Mouse (Mus musculus): ENCODE results near the gene Tmod2. TPM values are rescaled to one million over a fixed set of nuclear protein-coding genes. Genes with fewer than 3 reads are reported as not detected.

Gene Tmod2
- polyA plus RNA-seq, 1 experiment from 2014 or later = 10.6 TPM

- H3K4me2 ChIP-seq (replicated peaks; ENCODE audit: low read depth, low read length) = no peak overlapping the region
- ATAC-seq = no peak
- no peak overlapping the region for H3K9ac ChIP-seq (replicated peaks; ENCODE audit: low read depth)
- no peaks in the 10 kb centered on the region for H3K9me3 ChIP-seq (ENCODE audit: low read length)
- no peaks in the 10 kb centered on the region for H3K27me3 ChIP-seq (replicated peaks; ENCODE audit: insufficient read depth, low read length)
- WGBS = 84% methylated on average over 7 of the region's 7 CpGs
- H3K4me1 ChIP-seq (ENCODE audit: insufficient read depth, low read depth, low read length) = no peaks in the 10 kb centered on the region
- no peak for DNase-seq (ENCODE audit: low spot score)
- TF ChIP-seq EP300 (IDR thresholded peaks at IDR 0.05) (no peak), CTCF (IDR thresholded peaks at IDR 0.05) (no peak)
- no peak overlapping the region for H3K4me3 ChIP-seq (ENCODE audit: low read depth, low read length)
- H3K27ac ChIP-seq (ENCODE audit: low read length) = no peak overlapping the region
- H3K36me3 ChIP-seq (ENCODE audit: insufficient read depth, low read length) = peaks cover 3% of the 10 kb centered on the region; the same call in 1 of the 2 replicates
These were observed 78.7 kb downstream of the Tmod2 start for GRCm38 (mm10) chr9:75532461-75532860.

DNA sequence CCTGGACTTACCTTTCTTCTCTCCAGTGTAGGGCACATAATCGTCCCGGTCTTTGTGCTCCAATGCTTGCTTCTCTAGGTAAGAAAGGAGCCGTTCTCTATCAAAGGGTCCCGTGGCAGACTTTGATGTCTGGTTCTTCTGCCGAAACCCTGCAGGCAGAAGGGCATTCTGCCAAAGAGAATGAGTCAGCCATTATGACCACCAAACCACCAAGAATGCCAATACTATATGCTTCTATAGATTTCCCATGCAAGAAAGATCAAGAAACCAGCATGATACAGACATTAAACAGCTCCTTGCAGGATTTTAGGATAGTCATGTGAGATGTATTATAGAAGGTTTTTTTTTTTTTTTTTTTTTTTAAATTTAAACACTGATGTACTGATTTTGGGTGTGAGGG is 81.8 kb downstream of the Tmod2 start:
- Histone ChIP-seq H3K27me3 (replicated peaks; ENCODE audit: insufficient read depth, low read length) (no peaks in the 10 kb centered on the region), H3K36me3 (ENCODE audit: insufficient read depth, low read length) (peaks cover 3% of the 10 kb centered on the region; the same call in 1 of the 2 replicates), H3K9me3 (ENCODE audit: low read length) (no peaks in the 10 kb centered on the region), H3K9ac (replicated peaks; ENCODE audit: low read depth) (no peak overlapping the region), H3K4me1 (ENCODE audit: insufficient read depth, low read depth, low read length) (no peaks in the 10 kb centered on the region), H3K27ac (ENCODE audit: low read length) (no peak overlapping the region), H3K4me2 (replicated peaks; ENCODE audit: low read depth, low read length) (no peak overlapping the region), H3K4me3 (ENCODE audit: low read depth, low read length) (no peak overlapping the region)
- ATAC-seq = no peak
- DNase-seq (ENCODE audit: low spot score) = no peak
- no peak for TF ChIP-seq EP300 (IDR thresholded peaks at IDR 0.05)
- 65% methylated on average over 5 of the region's 5 CpGs for WGBS

DNA sequence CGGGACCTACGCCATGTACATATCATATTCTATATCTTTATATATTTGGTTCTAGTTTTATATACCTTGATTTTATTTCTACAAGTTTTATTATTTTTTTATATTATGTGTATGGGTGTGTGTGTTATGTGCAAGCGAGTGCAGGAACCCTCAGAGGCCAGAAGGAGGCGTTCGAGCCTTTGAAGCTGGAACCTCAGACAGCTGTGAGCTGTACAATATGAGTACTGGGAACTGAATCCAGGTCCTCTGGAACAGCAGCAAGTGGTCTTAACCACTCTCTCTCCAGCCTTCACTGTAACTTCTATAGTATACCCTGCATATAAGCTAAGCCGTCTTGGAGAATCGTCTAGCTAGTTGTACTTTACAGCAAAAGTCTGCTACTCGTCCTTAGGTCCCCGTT is 83.0 kb downstream of the Tmod2 start:
- no peak for ATAC-seq
- 98% methylated on average over 9 of the region's 9 CpGs for WGBS

GRCm38 (mm10) chr9:75527368-75528059 is 83.6 kb downstream of the Tmod2 start:
- Histone ChIP-seq H3K4me2 (replicated peaks; ENCODE audit: low read depth, low read length) (no peak overlapping the region), H3K27ac (ENCODE audit: low read length) (0 out of 2 replicates have a peak overlapping the region, but pooled peaks have one; percentile 27)
- peak; percentile 71 for DNase-seq (ENCODE audit: low spot score)

More for the DNA sequence above, 83.0 kb downstream of the Tmod2 start:
- no peaks in the 10 kb centered on the region for H3K4me1 ChIP-seq (ENCODE audit: insufficient read depth, low read depth, low read length)
- H3K9me3 ChIP-seq (ENCODE audit: low read length) = no peaks in the 10 kb centered on the region
- no peak for DNase-seq (ENCODE audit: low spot score)
- H3K4me3 ChIP-seq (ENCODE audit: low read depth, low read length) = no peak overlapping the region
- no peaks in the 10 kb centered on the region for H3K27me3 ChIP-seq (replicated peaks; ENCODE audit: insufficient read depth, low read length)
- H3K27ac ChIP-seq (ENCODE audit: low read length) = no peak overlapping the region
- H3K9ac ChIP-seq (replicated peaks; ENCODE audit: low read depth) = no peak overlapping the region
- peak; percentile 18; the same call in 1 of the 2 replicates for TF ChIP-seq CTCF (IDR thresholded peaks at IDR 0.05)
- TF ChIP-seq EP300 (IDR thresholded peaks at IDR 0.05) = no peak
- no peak overlapping the region for H3K4me2 ChIP-seq (replicated peaks; ENCODE audit: low read depth, low read length)
- H3K36me3 ChIP-seq (ENCODE audit: insufficient read depth, low read length) = peaks cover 3% of the 10 kb centered on the region; the same call in 1 of the 2 replicates

DNA sequence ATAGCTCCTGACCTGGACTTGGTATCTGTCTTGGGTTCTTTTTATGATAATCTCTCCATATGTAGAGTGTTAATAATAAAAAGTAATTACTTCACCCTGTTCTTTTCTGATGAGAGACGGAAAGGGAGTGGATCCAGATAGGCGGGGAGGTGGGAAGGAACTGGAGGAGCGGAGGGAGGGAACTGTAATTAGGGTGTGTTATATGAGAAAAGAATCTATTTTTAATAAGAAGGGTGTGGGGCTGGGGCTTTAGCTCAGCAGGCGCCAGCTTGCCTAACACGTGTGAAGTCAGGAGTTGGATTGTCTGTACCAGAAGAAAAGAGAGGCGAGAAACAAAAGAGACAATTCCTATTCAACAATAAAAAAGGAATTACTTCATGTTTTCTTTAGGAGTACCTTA is 87.5 kb downstream of the Tmod2 start:
- Histone ChIP-seq H3K4me1 (ENCODE audit: insufficient read depth, low read depth, low read length) (no peaks in the 10 kb centered on the region), H3K9ac (replicated peaks; ENCODE audit: low read depth) (no peak overlapping the region), H3K4me3 (ENCODE audit: low read depth, low read length) (no peak overlapping the region), H3K27me3 (replicated peaks; ENCODE audit: insufficient read depth, low read length) (no peaks in the 10 kb centered on the region), H3K9me3 (ENCODE audit: low read length) (no peaks in the 10 kb centered on the region), H3K4me2 (replicated peaks; ENCODE audit: low read depth, low read length) (no peak overlapping the region), H3K27ac (ENCODE audit: low read length) (no peak overlapping the region), H3K36me3 (ENCODE audit: insufficient read depth, low read length) (peaks cover 6% of the 10 kb centered on the region; the same call in 1 of the 2 replicates)
- WGBS = 59% methylated on average over 6 of the region's 6 CpGs
- 0 out of 2 replicates have a peak, but pooled peaks have one; percentile 22 for TF ChIP-seq EP300 (IDR thresholded peaks at IDR 0.05)
- no peak for TF ChIP-seq CTCF (IDR thresholded peaks at IDR 0.05)
- ATAC-seq (peak; percentile 45), DNase-seq (ENCODE audit: low spot score) (peak; percentile 46)

More at GRCm38 (mm10) chr9:75527368-75528059, 83.6 kb downstream of the Tmod2 start:
- H3K9ac ChIP-seq (replicated peaks; ENCODE audit: low read depth) = no peak overlapping the region
- TF ChIP-seq CTCF (IDR thresholded peaks at IDR 0.05) = peak; percentile 40; the same call in 1 of the 2 replicates
- TF ChIP-seq EP300 (IDR thresholded peaks at IDR 0.05) = peak; percentile 69
- no peaks in the 10 kb centered on the region for H3K4me1 ChIP-seq (ENCODE audit: insufficient read depth, low read depth, low read length)
- peaks cover 3% of the 10 kb centered on the region; the same call in 1 of the 2 replicates for H3K36me3 ChIP-seq (ENCODE audit: insufficient read depth, low read length)
- no peaks in the 10 kb centered on the region for H3K9me3 ChIP-seq (ENCODE audit: low read length)
- 57% methylated on average over 13 of the region's 13 CpGs for WGBS
- ATAC-seq = peak; percentile 95
- no peak overlapping the region for H3K4me3 ChIP-seq (ENCODE audit: low read depth, low read length)
- no peaks in the 10 kb centered on the region for H3K27me3 ChIP-seq (replicated peaks; ENCODE audit: insufficient read depth, low read length)

DNA sequence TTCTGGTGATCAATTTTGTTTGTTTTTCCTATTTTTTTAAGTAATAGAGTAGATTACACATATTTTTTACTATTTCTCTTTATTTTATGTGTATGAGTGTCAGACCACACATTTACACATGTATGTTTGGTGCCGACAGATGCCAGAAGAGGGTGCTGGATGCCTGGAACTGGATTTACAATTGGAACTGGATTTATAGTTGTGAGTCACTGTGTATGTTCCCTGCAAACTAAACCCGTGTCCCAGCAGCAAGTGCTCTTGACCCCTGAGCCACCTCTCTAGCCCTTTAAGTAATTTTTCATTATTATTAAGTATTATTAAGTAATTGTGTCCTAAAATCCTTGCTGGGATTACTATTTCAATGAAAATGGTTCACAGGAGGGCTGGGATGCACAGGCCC is 88.9 kb downstream of the Tmod2 start:
- H3K27ac ChIP-seq (ENCODE audit: low read length) = peak overlapping the region; percentile 32; the same call in 1 of the 2 replicates
- no peaks in the 10 kb centered on the region for H3K27me3 ChIP-seq (replicated peaks; ENCODE audit: insufficient read depth, low read length)
- H3K9me3 ChIP-seq (ENCODE audit: low read length) = no peaks in the 10 kb centered on the region
- H3K4me3 ChIP-seq (ENCODE audit: low read depth, low read length) = no peak overlapping the region
- ATAC-seq (no peak; the same call in 1 of the 2 replicates), DNase-seq (ENCODE audit: low spot score) (peak; percentile 50)
- WGBS = 57% methylated on average over 2 of the region's 2 CpGs
- H3K36me3 ChIP-seq (ENCODE audit: insufficient read depth, low read length) = peaks cover 15% of the 10 kb centered on the region; the same call in 1 of the 2 replicates
- TF ChIP-seq EP300 (IDR thresholded peaks at IDR 0.05) (no peak), CTCF (IDR thresholded peaks at IDR 0.05) (no peak; the same call in 1 of the 2 replicates)
- H3K4me1 ChIP-seq (ENCODE audit: insufficient read depth, low read depth, low read length) = no peaks in the 10 kb centered on the region
- H3K9ac ChIP-seq (replicated peaks; ENCODE audit: low read depth) = no peak overlapping the region
- H3K4me2 ChIP-seq (replicated peaks; ENCODE audit: low read depth, low read length) = no peak overlapping the region
